Mouse (Mus musculus): ENCODE measurements around the gene Sec14l3.
"Not testable (repeated sequence)": the region's sequence is repeated elsewhere in the genome, so short reads cannot be mapped to it uniquely, and the experiment has no call there.

Sec14l3 gene

DNA sequence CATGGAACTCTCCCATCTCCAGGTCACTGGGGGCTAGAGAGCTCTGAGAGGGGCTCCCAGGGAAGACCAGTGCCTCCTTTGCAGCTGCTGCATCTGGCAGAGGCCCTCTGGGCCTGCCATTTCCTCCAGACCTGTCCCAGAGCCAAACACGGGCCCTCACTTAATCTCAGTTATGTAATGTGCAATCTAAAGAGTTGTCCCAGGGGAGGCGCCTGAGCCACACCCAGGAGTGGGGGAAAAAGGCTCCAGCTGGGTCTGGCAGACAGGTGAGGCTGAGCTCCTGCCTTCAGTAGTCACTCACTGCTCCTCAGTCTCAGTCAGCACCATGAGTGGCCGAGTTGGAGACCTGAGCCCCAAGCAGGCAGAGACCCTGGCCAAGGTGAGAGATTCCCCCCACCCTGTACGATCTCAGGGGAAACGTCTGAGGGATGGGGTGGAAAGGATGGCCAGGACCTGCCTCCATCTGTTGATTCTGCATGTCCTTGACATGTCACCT is at the start of gene Sec14l3:
Sec14l3 (plus strand) TSS at position 215 of the 496 bp plus-strand sequence.
- DNase-seq (ENCODE audit: low spot score in 2 of 2), result no peak

GRCm38 (mm10) chr11:4015796-4016195 is 48.8 kb upstream of the Sec14l3 start:
- not testable (repeated sequence) for DNase-seq (ENCODE audit: low spot score in 2 of 2)

DNA sequence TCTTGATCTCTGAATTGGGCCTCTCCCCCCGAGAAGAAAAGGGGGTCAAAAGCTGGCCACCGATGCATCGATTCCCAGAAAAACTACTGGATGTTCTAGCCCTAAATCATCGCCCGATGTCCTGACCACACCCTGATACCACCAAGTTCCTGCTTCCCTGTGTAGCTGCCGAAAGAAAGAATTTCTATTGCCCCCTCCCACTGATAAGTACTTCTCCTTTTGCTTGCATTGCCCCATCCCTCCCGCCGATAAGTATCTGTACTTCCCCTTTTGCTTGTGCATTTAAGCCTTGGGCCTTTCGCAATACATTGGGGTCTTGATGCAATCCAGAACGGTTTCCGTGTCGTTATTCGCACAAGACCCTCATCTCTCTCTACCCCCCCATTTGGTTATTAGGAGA is 42.5 kb upstream of the Sec14l3 start:
- not testable (repeated sequence) for DNase-seq (ENCODE audit: low spot score in 2 of 2)

DNA sequence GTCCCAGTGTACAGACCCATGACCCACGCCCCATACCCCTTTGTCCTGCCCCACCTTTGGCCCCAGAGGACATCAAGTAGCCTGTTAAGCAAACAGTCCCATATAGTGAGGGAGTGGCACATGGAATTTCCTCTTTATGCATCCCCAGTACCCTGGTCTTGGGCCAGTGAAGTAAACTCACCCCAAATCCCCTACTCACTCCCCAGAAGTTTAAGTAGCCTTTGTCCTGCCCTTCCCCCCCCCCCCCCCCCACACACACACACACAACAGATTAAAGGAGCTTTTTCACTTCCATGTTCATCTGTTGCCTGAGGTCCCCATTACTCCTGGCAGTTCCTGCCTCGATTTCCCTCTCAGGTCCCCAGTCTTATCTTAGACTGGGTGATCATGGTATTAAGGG is 41.3 kb upstream of the Sec14l3 start:
- DNase-seq (ENCODE audit: low spot score in 2 of 2), result no peak

DNA sequence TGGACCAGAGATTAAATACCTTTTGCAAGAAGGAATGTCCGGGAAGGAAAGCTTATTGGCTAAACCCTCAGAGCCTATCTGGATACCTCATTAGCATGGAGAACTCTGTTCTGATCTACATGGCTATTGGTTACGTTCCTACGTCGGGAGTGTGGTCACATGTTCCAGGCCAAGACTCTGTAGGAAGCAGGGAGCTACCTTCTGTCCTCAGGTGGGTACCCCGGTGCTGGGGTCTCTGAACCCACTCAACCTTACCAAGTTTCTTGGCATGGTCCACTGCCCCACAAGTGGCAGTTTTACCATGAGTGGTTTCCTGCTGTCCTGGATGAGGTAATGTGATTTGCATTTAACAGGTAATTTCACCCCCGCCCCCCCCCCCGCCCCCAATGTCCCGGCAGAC is 37.6 kb upstream of the Sec14l3 start:
- DNase-seq (ENCODE audit: low spot score in 2 of 2), result no peak

DNA sequence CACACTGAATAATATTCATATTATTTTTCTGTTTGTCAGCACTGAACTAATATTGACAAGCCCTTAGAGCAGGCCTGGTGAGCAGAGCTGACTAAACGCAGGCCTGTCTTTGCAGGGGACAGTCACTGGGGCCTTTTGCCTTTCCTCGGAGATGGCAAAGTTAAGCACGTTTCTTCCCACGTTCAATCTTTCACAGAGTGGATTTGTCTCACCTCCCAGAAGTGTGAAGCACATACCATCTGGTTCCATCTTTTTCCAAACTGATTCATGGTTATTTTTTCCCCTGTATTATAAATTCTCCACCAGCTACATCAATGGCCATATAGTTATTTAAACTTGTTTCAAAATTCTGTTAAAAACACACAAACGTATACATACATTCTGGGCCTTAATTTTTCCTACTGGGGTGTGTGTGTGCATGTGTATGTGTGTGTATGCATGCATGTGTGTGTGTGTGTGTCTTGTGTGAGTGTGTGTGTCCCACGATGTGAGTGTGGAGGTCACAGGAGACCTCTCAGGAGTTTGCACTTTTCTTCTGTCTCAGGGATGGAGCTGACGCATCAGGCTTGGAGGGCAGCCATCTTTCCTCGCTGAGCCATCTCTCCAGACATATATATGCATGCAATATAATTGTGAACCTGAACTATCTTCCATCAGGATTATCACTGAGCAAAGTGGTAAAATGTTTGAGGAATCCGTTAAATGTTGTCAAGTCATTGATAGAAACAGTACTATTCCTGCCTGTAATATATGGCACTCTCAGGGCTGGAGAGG is 36.9 kb upstream of the Sec14l3 start:
- peak in 1 of 2 experiments; percentile 46 for DNase-seq (ENCODE audit: low spot score in 2 of 2)

- DNase-seq (ENCODE audit: low spot score in 2 of 2), result no peak
Observed at GRCm38 (mm10) chr11:4029343-4029742, 35.3 kb upstream of the Sec14l3 start.

GRCm38 (mm10) chr11:4031126-4031941 is 33.3 kb upstream of the Sec14l3 start, which contains the start of gene Sec14l4:
Gene Sec14l4, plus strand, starts transcription at chr11:4031462.
- no peak for DNase-seq (ENCODE audit: low spot score in 2 of 2)

- no peak for DNase-seq (ENCODE audit: low spot score in 2 of 2)
Observed at GRCm38 (mm10) chr11:4031961-4032360, 32.7 kb upstream of the Sec14l3 start.

GRCm38 (mm10) chr11:4033471-4033870 is 31.2 kb upstream of the Sec14l3 start:
- no peak for DNase-seq (ENCODE audit: low spot score in 2 of 2)

- DNase-seq (ENCODE audit: low spot score in 2 of 2), result no peak
Observed at GRCm38 (mm10) chr11:4034169-4034568, 30.5 kb upstream of the Sec14l3 start.

DNA sequence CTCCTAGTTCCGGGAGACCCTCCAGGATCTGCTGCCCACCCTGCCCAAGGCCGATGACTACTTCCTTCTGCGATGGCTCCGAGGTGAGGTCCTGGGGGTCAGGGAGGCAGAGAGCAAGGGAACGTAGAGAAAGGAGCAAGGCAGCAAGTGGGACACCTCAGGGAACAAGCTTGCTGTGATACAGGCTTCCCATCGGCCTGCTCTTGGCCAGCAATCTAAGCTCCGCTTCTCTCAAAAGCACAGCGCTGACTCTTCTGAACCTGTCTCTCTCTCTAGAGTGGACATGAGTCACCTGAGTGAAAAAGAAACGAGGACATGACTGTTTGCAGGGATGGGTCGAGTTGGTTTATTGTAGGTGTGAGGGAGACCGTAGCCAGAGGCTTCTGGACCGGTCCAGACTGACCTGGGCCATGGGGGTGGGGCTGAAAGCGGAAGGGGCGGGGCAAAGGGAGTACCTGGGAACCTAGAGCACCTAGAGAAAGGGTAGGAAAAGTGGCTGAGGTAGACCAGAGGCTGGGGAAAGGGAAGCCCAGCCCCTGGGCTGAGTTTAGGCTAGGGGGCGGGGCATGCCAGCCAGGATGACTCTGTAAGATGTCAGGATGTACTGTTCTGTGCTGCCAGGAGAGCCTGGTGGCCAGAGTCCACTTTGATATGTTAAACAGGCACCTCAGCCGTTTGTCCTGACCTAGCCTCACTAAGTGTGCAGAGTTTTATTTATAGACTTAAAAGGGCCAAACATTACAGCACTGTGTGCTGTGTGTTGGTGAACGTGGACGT is 29.3 kb upstream of the Sec14l3 start:
- DNase-seq (ENCODE audit: low spot score in 2 of 2), result no peak

GRCm38 (mm10) chr11:4035916-4036315 is 28.7 kb upstream of the Sec14l3 start:
- peak in 1 of 2 experiments; percentile 12 for DNase-seq (ENCODE audit: low spot score in 2 of 2)

DNA sequence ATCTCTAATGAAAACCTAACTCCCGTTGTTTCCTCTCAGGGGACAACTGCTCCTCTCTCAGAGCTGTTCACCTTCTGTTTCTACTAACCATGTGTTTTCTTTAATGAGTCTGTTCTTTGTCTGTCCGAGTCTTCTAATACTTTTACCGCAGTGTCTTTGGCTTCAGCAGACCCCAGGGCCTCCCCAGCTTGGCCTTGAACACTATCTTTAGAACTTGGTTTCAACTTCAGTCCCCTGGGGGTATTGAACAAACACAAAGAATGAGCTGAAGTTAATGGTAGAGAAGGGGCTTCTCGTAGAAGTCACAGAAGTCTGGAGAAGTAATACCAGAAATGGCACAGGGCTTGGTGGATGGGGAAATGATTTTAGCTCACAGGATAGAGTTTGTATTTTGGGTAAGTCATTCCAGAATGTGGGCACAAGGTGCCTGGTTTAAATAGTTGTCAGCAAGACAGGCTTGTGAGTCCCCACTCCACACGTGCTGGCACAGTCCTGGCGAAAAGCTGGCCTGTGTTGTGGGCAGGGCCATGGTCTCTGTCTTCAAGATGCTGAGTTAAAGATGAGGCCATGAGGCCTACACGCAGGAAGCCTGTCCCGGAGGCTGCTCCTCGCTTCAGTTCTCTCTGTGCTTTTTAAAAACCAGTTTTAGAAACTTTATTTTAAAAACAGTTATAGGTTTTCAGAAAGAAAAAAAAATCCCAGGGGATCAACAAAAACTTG is 28.1 kb upstream of the Sec14l3 start:
- DNase-seq (ENCODE audit: low spot score in 2 of 2), result no peak

DNA sequence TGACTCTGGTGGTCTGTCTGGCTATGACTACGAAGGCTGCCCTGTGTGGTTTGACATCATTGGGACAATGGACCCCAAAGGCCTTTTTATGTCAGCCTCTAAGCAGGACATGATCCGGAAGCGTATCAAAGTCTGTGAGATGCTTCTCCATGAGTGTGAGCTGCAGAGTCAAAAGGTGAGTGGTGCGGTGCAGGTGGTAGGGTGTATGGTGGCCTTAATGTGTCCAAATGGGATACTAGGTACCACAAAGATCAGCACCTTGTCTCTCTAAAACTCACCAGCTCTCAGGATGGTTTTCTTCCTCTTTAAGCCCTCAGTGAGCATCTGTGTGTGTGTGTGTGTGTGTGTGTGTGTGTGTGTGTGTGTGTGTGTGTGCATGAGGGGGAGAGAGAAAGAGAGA is 24.7 kb upstream of the Sec14l3 start:
- peak in 1 of 2 experiments; percentile 8 for DNase-seq (ENCODE audit: low spot score in 2 of 2)

DNA sequence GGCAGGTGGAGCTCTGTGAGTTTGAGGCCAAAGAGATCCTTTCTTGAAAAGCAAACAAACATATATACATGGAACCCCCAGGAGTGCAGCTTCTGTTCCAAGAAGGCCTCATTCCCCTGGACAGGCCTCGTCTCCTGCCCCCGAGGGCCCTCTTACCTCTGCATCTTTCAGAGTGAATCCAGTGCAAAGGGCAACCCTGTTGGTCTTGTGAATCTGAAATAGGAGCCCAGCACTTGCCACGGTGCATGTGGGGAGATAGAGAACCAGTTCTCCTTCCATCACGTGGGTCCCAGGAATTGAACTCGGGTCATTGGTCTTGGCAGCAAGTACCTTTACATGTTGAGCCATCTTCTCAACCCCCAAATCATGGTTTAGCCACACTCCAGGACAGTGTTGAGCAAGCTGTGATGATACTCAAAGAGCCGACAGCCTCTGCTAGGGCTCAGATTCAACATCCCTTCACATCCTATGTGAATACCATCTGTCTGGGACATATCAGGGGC is 23.5 kb upstream of the Sec14l3 start:
- DNase-seq (ENCODE audit: low spot score in 2 of 2), result peak in 1 of 2 experiments; percentile 7

DNA sequence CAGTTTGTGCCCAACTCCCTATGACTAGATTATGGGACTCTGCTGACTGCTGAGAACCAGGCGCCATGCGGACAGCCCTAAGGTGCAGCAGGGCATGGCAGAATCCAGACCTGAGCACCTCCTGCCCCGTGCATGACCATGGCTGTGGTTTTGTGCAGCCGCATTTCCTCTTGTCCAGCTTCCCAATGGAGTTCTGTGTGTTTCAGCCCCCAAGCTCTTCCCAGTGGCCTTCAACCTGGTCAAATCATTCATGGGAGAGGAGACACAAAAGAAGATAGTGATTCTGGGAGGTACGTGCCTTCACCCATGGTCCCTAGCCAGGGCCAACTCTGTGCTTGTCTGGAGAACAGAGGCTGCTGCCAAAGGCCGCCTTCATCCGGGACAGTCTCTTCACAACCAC is 21.6 kb upstream of the Sec14l3 start:
- DNase-seq (ENCODE audit: low spot score in 2 of 2), result peak in 1 of 2 experiments; percentile 12

- DNase-seq (ENCODE audit: low spot score in 2 of 2), result no peak
Observed at GRCm38 (mm10) chr11:4046526-4046925, 18.1 kb upstream of the Sec14l3 start.

GRCm38 (mm10) chr11:4047766-4048165 is 16.9 kb upstream of the Sec14l3 start:
- DNase-seq (ENCODE audit: low spot score in 2 of 2), result no peak

GRCm38 (mm10) chr11:4048438-4048837 is 16.2 kb upstream of the Sec14l3 start:
- no peak for DNase-seq (ENCODE audit: low spot score in 2 of 2)

- DNase-seq (ENCODE audit: low spot score in 2 of 2), result peak; percentile 56 to 72
Observed at GRCm38 (mm10) chr11:4053586-4053985, 11.1 kb upstream of the Sec14l3 start.

Data from right cerebral cortex, postnatal 10 days (tissue).